Mouse (Mus musculus) hindbrain, postnatal 0 days (tissue): ENCODE measurements around the gene Exosc8. TPM values are rescaled to one million over a fixed set of nuclear protein-coding genes. Genes with fewer than 3 reads are reported as not detected.
"Not testable (repeated sequence)": the region's sequence is repeated elsewhere in the genome, so short reads cannot be mapped to it uniquely, and the experiment has no call there.

Source experiments
- ATAC-seq: fragments of 200-750 bp; cut with Nextera tagmentation; 2 replicates; pipeline ENCODE4 v1.8.0; 2017; ENCODE audit warnings: mild to moderate bottlenecking, moderate TSS enrichment, moderate library complexity
- DNase-seq: peaks from one replicate; pipeline ENCODE4 v3.0.0-alpha.2; 2015; ENCODE audit warnings: low spot score
- H3K27ac ChIP-seq: fragments of 300-500 bp; sonication (generic); 2 replicates; pipeline ENCODE4 v1.5.1; 2014; ENCODE audit warnings: mild to moderate bottlenecking
- H3K27me3 ChIP-seq: fragments of 300-500 bp; sonication (generic); 2 replicates; pipeline ENCODE4 v1.6.1; 2014; ENCODE audit warnings: low read length, mixed read lengths; ENCODE audit not compliant: insufficient read depth
- H3K36me3 ChIP-seq: fragments of 300-500 bp; sonication (generic); 2 replicates; pipeline ENCODE4 v1.6.1; 2014; ENCODE audit warnings: low read length, mixed read lengths; ENCODE audit not compliant: insufficient read depth
- H3K4me1 ChIP-seq: fragments of 300-500 bp; sonication (generic); 2 replicates; pipeline ENCODE4 v1.6.1; 2014; ENCODE audit warnings: antibody characterized with exemption, low read length, mixed read lengths; ENCODE audit not compliant: insufficient read depth
- H3K4me2 ChIP-seq: fragments of 300-500 bp; sonication (generic); 2 replicates; pipeline ENCODE4 v1.6.1; 2014; ENCODE audit warnings: low read depth, mild to moderate bottlenecking, low read length, moderate library complexity, mixed read lengths
- H3K4me3 ChIP-seq: fragments of 300-500 bp; sonication (generic); 2 replicates; pipeline ENCODE4 v1.5.1; 2014; ENCODE audit warnings: low read length
- H3K9ac ChIP-seq: fragments of 300-500 bp; sonication (generic); replicated peaks from 2 replicates; pipeline ENCODE4 v1.6.1; 2014; ENCODE audit warnings: mild to moderate bottlenecking, low read length, moderate library complexity, mixed read lengths
- H3K9me3 ChIP-seq: fragments of 300-500 bp; sonication (generic); 2 replicates; pipeline ENCODE4 v1.6.1; 2016; ENCODE audit warnings: low read length, mixed read lengths
- CTCF ChIP-seq: IDR thresholded peaks from 2 replicates; pipeline ENCODE4 v1.5.1; 2016; ENCODE audit warnings: antibody characterized with exemption, control low read depth, low read depth
- WGBS: fragments of 180-500 bp; shearing (Covaris S2); extraction: QIAGEN DNeasy Blood & Tissue Kit; methylation state at CpG from one replicate; pipeline ENCODE4 v1.1.7; 2014; 5-methylcytosine and 5-hydroxymethylcytosine counted together
- polyA plus RNA-seq: library from polyadenylated mRNA; unstranded; fragments of >200 nt; fragmentation: Nextera tagmentation; extraction: Ambion mirVana; gene quantifications from 2 replicates; pipeline ENCODE4 v1.2.1, GENCODE M21; 2015
- total RNA-seq: library from RNA; depleted of rRNA; stranded (reverse); fragments of >200 nt; gene quantifications from 2 replicates; pipeline ENCODE4 v1.2.3, GENCODE M21; 2014

The Exosc8 gene
- total and polyA plus RNA-seq, 2 experiments from 2014 or later = 37.3 to 66.9 TPM

- H3K4me3 ChIP-seq = no peak overlapping the region
- 78% methylated on average over 14 of the region's 14 CpGs for WGBS
- ATAC-seq (no peak), DNase-seq (no peak)
- no peaks in the 10 kb centered on the region for H3K27me3 ChIP-seq
- no peak overlapping the region for H3K27ac ChIP-seq
- no peak for TF ChIP-seq CTCF
- H3K36me3 ChIP-seq = no peaks in the 10 kb centered on the region
- no peak overlapping the region for H3K9ac ChIP-seq
- H3K9me3 ChIP-seq = no peaks in the 10 kb centered on the region
- H3K4me1 ChIP-seq = no peaks in the 10 kb centered on the region
- no peak overlapping the region for H3K4me2 ChIP-seq
Measured at GRCm38 (mm10) chr3:54766034-54766433, 30.8 kb upstream of the Exosc8 start.

- H3K4me2 ChIP-seq, H3K27ac ChIP-seq, H3K36me3 ChIP-seq, ATAC-seq, DNase-seq, H3K9ac ChIP-seq, H3K4me3 ChIP-seq, H3K27me3 ChIP-seq, H3K4me1 ChIP-seq, H3K9me3 ChIP-seq: not testable (repeated sequence)
- TF ChIP-seq CTCF = peak; percentile 41
- WGBS = 90% methylated on average over 6 of the region's 6 CpGs
Measured at GRCm38 (mm10) chr3:54765521-54765920, 30.3 kb upstream of the Exosc8 start.

GRCm38 (mm10) chr3:54764418-54764817 lies 29.2 kb upstream of the Exosc8 start:
- TF ChIP-seq CTCF = no peak
- H3K36me3 ChIP-seq = no peaks in the 10 kb centered on the region
- H3K4me3 ChIP-seq = peak overlapping the region; percentile 25
- no peaks in the 10 kb centered on the region for H3K27me3 ChIP-seq
- no peaks in the 10 kb centered on the region for H3K4me1 ChIP-seq
- no peaks in the 10 kb centered on the region for H3K9me3 ChIP-seq
- ATAC-seq (peak; percentile 97), DNase-seq (peak; percentile 80)
- no peak overlapping the region for H3K9ac ChIP-seq
- peak overlapping the region; percentile 48 for H3K4me2 ChIP-seq
- H3K27ac ChIP-seq = peak overlapping the region; percentile 45; the same call in 1 of the 2 replicates
- 39% methylated on average over 18 of the region's 18 CpGs for WGBS

DNA sequence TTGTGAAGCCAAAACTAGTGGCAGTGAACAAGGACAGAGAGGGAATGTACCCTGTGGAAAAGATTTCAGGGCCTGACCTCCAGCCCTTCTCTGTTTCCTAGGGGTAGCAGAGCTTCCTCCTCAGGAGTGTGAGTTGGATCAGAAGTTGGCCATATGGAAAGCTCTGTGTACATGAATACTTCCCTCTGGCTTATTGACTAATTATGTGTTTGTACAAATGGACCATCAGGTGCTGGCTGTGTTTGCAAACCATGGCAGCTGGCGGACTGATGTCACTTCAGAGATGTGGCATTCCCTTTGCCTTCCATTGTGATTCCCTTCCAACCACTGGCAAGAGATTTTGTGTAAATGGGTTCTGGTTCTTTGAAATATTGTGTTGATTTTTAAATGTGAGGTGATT lies 26.1 kb upstream of the Exosc8 start:
- H3K36me3 ChIP-seq = no peaks in the 10 kb centered on the region
- no peaks in the 10 kb centered on the region for H3K27me3 ChIP-seq
- ATAC-seq (no peak), DNase-seq (no peak)
- H3K4me3 ChIP-seq = no peak overlapping the region
- no peaks in the 10 kb centered on the region for H3K4me1 ChIP-seq
- no peak overlapping the region for H3K9ac ChIP-seq
- no peak overlapping the region for H3K4me2 ChIP-seq
- H3K9me3 ChIP-seq = no peaks in the 10 kb centered on the region
- 74% methylated on average over 1 of the region's 1 CpGs for WGBS
- H3K27ac ChIP-seq = no peak overlapping the region
- TF ChIP-seq CTCF = no peak

DNA sequence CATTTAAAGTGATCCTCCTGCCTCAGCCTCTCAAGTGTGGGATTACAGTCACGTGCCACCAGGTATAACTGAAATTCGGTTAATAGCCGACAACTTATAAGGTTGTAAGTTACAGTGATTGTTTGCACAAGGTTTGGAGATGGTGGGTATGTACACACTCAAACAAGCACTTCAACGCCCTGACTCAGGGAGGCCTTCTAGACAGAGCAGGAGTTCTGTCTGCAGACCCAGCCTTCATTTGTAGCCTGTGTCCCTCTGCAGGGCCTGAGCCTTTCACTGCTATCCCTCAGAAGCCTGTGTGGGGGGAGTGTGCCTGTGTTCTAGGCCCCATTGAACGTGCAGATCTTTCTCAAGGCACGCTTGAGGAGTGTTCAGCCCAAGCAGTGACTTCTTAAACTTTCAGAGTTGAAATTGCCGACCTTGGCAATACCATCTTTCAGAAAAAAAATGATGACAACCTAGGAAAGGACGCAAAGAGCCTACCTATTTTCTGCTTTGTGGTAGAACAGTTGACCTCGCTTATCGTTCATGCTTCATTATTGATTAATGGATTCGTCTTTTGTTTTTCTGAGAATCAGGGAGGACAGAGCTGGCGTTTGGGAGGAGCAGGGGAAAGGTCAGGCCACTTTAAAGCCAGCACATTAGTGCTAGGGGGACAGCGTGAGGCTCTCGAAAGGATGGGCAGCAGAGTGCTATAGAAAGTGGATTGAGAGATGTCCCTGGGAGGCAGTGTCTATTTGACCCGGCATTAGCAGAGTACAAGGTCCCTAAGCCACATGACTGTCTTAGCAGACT lies 25.3 kb upstream of the Exosc8 start:
- no peak overlapping the region for H3K9ac ChIP-seq

DNA sequence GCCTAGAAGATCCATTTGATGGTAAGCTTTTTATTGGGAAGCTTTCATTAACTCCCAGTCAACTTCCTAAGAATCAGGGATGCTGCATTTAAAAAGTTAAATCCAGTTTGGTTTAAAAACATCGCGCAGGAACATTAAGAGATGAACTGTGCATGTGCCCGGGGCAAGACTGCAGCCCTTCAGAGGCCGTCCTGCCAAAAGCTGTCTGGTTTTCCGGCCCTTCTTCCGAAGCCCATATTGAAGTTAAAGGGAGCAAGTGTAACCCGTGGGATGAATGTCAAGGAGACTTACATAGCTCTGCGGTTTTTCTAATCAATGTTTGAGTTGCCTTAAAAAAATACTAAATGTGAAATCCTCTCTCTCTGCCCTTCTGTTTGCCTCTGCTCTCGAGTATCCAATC lies 24.0 kb upstream of the Exosc8 start:
- no peaks in the 10 kb centered on the region for H3K9me3 ChIP-seq
- DNase-seq (no peak), ATAC-seq (no peak)
- no peak for TF ChIP-seq CTCF
- no peak overlapping the region for H3K9ac ChIP-seq
- H3K4me3 ChIP-seq = no peak overlapping the region
- 0 out of 2 replicates have a peak, but pooled peaks cover 5% of the 10 kb centered on the region for H3K4me1 ChIP-seq
- H3K4me2 ChIP-seq = no peak overlapping the region
- H3K27ac ChIP-seq = no peak overlapping the region
- no peaks in the 10 kb centered on the region for H3K36me3 ChIP-seq
- H3K27me3 ChIP-seq = no peaks in the 10 kb centered on the region
- WGBS = 78% methylated on average over 9 of the region's 9 CpGs

More for the DNA sequence above, 25.3 kb upstream of the Exosc8 start:
- Histone ChIP-seq H3K9me3 (no peaks in the 10 kb centered on the region), H3K4me1 (no peaks in the 10 kb centered on the region), H3K27me3 (no peaks in the 10 kb centered on the region), H3K4me3 (no peak overlapping the region), H3K4me2 (no peak overlapping the region), H3K27ac (no peak overlapping the region), H3K36me3 (no peaks in the 10 kb centered on the region)
- ATAC-seq (no peak), DNase-seq (no peak)
- TF ChIP-seq CTCF = no peak
- 47% methylated on average over 15 of the region's 15 CpGs for WGBS

DNA sequence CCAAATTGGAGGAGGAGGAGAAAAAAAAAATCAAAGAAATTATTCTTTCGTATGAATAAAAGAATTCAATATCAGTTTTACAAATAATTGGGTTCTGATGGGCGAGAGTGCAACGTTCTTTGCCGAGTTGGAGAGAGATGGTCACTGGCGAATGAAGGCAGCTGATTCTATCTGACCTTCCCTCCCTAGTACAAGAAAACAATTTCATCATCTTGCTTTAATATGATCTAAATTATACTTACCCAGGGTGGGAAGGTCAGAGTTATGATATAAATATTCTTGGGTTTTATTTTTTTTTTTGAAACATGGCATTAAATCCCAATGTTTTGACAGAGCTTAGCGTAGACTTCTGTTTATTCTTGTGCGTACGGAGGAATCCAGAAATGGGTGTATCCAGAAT lies 22.3 kb upstream of the Exosc8 start:
- 81% methylated on average over 8 of the region's 8 CpGs for WGBS
- no peak overlapping the region for H3K4me3 ChIP-seq
- no peak for ATAC-seq
- H3K9me3 ChIP-seq = no peaks in the 10 kb centered on the region
- H3K27me3 ChIP-seq = no peaks in the 10 kb centered on the region
- no peak for TF ChIP-seq CTCF
- H3K4me2 ChIP-seq = no peak overlapping the region
- no peaks in the 10 kb centered on the region for H3K36me3 ChIP-seq
- H3K4me1 ChIP-seq = 0 out of 2 replicates have a peak, but pooled peaks cover 5% of the 10 kb centered on the region
- no peak overlapping the region for H3K27ac ChIP-seq
- DNase-seq = no peak
- H3K9ac ChIP-seq = no peak overlapping the region
